Mouse (Mus musculus): ENCODE data around the gene Sh2d4b. TPM values are rescaled to one million over a fixed set of nuclear protein-coding genes. Genes with fewer than 3 reads are reported as not detected.

Gene Sh2d4b
- 0.79 and 1.4 TPM in 2 replicates for polyA plus RNA-seq (2012; rRNA removed)

GRCm38 (mm10) chr14:40893196-40893595 lies at the start of gene Sh2d4b:
Gene Sh2d4b (minus strand): TSS chr14:40893266.

Other genes starting within 250 kb of the Sh2d4b start
- gene Tspan14, start 73.5 kb upstream of the Sh2d4b start, polyA plus RNA-seq (2012; rRNA removed): 90.7 and 91.7 TPM in 2 replicates
- 37.0 and 40.5 TPM in 2 replicates for gene Fam213a, start 120.5 kb upstream of the Sh2d4b start, polyA plus RNA-seq (2012; rRNA removed)
- gene Dydc2, start 175.9 kb upstream of the Sh2d4b start, polyA plus RNA-seq (2012; rRNA removed): not detected in 2 replicates
- not detected in 2 replicates for gene Dydc1, start 179.6 kb upstream of the Sh2d4b start, polyA plus RNA-seq (2012; rRNA removed)
- 1.0 and 1.7 TPM in 2 replicates for gene Mat1a, start 211.8 kb upstream of the Sh2d4b start, polyA plus RNA-seq (2012; rRNA removed)
- not detected in 2 replicates for gene Sftpa1, start 238.5 kb upstream of the Sh2d4b start, polyA plus RNA-seq (2012; rRNA removed)